Mouse (Mus musculus): ENCODE measurements around the gene Tbc1d17. TPM values are rescaled to one million over a fixed set of nuclear protein-coding genes. Genes with fewer than 3 reads are reported as not detected.

Gene Tbc1d17
- polyA plus RNA-seq, 1 experiment from 2014 or later, result 108 TPM

- Histone ChIP-seq H3K27me3 (no peaks in the 10 kb centered on the region), H3K9ac (peak overlapping the region; percentile 92; the same call in 1 of the 2 replicates), H3K4me2 (peak overlapping the region; percentile 92), H3K4me1 (replicated peaks) (peaks cover 81% of the 10 kb centered on the region), H3K27ac (peak overlapping the region; percentile 96), H3K9me3 (no peaks in the 10 kb centered on the region), H3K4me3 (peak overlapping the region; percentile 70), H3K36me3 (peaks cover 28% of the 10 kb centered on the region)
- no peak for ATAC-seq (ENCODE audit: low FRiP score)
- WGBS, result 69% methylated on average over 9 of the region's 9 CpGs
Observed at GRCm38 (mm10) chr7:44856265-44856916, 7.5 kb upstream of the Tbc1d17 start.

GRCm38 (mm10) chr7:44855036-44855435, 6.2 kb upstream of the Tbc1d17 start:
- H3K4me1 ChIP-seq (replicated peaks), result peaks cover 79% of the 10 kb centered on the region
- no peaks in the 10 kb centered on the region for H3K9me3 ChIP-seq
- WGBS, result 37% methylated on average over 10 of the region's 10 CpGs
- no peak for ATAC-seq (ENCODE audit: low FRiP score)
- peak overlapping the region; percentile 45 for H3K4me3 ChIP-seq
- peak overlapping the region; percentile 72 for H3K4me2 ChIP-seq
- H3K27me3 ChIP-seq, result no peaks in the 10 kb centered on the region
- H3K36me3 ChIP-seq, result peaks cover 22% of the 10 kb centered on the region
- H3K9ac ChIP-seq, result peak overlapping the region; percentile 78
- H3K27ac ChIP-seq, result peak overlapping the region; percentile 95

GRCm38 (mm10) chr7:44854356-44855031, 5.6 kb upstream of the Tbc1d17 start:
- WGBS, result under 1% methylated on average over 45 of the region's 45 CpGs
- Histone ChIP-seq H3K4me2 (peak overlapping the region; percentile 72), H3K27me3 (no peaks in the 10 kb centered on the region), H3K4me1 (replicated peaks) (peaks cover 75% of the 10 kb centered on the region), H3K9me3 (no peaks in the 10 kb centered on the region), H3K9ac (peak overlapping the region; percentile 78), H3K27ac (peak overlapping the region; percentile 95), H3K36me3 (peaks cover 21% of the 10 kb centered on the region), H3K4me3 (peak overlapping the region; percentile 45)
- no peak for ATAC-seq (ENCODE audit: low FRiP score)

GRCm38 (mm10) chr7:44853596-44854355, 4.9 kb upstream of the Tbc1d17 start:
- Histone ChIP-seq H3K4me1 (replicated peaks) (peaks cover 70% of the 10 kb centered on the region), H3K4me3 (peak overlapping the region; percentile 45), H3K27me3 (no peaks in the 10 kb centered on the region), H3K36me3 (peaks cover 17% of the 10 kb centered on the region), H3K27ac (peak overlapping the region; percentile 95), H3K4me2 (peak overlapping the region; percentile 72), H3K9ac (peak overlapping the region; percentile 78), H3K9me3 (no peaks in the 10 kb centered on the region)
- whole genome bisulfite sequencing, result 22% methylated on average over 26 of the region's 26 CpGs
- no peak for ATAC-seq (ENCODE audit: low FRiP score)

- Histone ChIP-seq H3K9ac (peak overlapping the region; percentile 39; the same call in 1 of the 2 replicates), H3K4me2 (no peak overlapping the region; the same call in 1 of the 2 replicates)
- ATAC-seq (ENCODE audit: low FRiP score), result no peak
Observed at GRCm38 (mm10) chr7:44853065-44853464, 4.2 kb upstream of the Tbc1d17 start.

GRCm38 (mm10) chr7:44852259-44853027, 3.6 kb upstream of the Tbc1d17 start:
- Histone ChIP-seq H3K4me2 (0 out of 2 replicates have a peak overlapping the region, but pooled peaks have one; percentile 4), H3K36me3 (peaks cover 17% of the 10 kb centered on the region), H3K9ac (peak overlapping the region; percentile 39; the same call in 1 of the 2 replicates), H3K27ac (no peak overlapping the region), H3K4me3 (no peak overlapping the region), H3K27me3 (no peaks in the 10 kb centered on the region), H3K9me3 (no peaks in the 10 kb centered on the region), H3K4me1 (replicated peaks) (peaks cover 64% of the 10 kb centered on the region)
- ATAC-seq (ENCODE audit: low FRiP score), result no peak
- 90% methylated on average over 36 of the region's 36 CpGs for WGBS

More at GRCm38 (mm10) chr7:44853065-44853464, 4.2 kb upstream of the Tbc1d17 start:
- Histone ChIP-seq H3K4me1 (replicated peaks) (peaks cover 64% of the 10 kb centered on the region), H3K27ac (no peak overlapping the region), H3K27me3 (no peaks in the 10 kb centered on the region), H3K9me3 (no peaks in the 10 kb centered on the region), H3K4me3 (no peak overlapping the region), H3K36me3 (peaks cover 17% of the 10 kb centered on the region)
- 94% methylated on average over 2 of the region's 2 CpGs for WGBS

GRCm38 (mm10) chr7:44851625-44852234, 2.9 kb upstream of the Tbc1d17 start:
- H3K4me2 ChIP-seq, result peak overlapping the region; percentile 86; the same call in 1 of the 2 replicates
- H3K4me3 ChIP-seq, result peak overlapping the region; percentile 78; the same call in 1 of the 2 replicates
- WGBS, result 94% methylated on average over 12 of the region's 12 CpGs
- peaks cover 20% of the 10 kb centered on the region for H3K36me3 ChIP-seq
- peaks cover 69% of the 10 kb centered on the region for H3K4me1 ChIP-seq (replicated peaks)
- no peak for ATAC-seq (ENCODE audit: low FRiP score)
- no peak overlapping the region for H3K27ac ChIP-seq
- H3K9me3 ChIP-seq, result no peaks in the 10 kb centered on the region
- no peaks in the 10 kb centered on the region for H3K27me3 ChIP-seq
- H3K9ac ChIP-seq, result no peak overlapping the region

GRCm38 (mm10) chr7:44850789-44851624, 2.1 kb upstream of the Tbc1d17 start:
- ATAC-seq (ENCODE audit: low FRiP score), result no peak
- peak overlapping the region; percentile 87 for H3K9ac ChIP-seq
- peak overlapping the region; percentile 78 for H3K4me3 ChIP-seq
- peak overlapping the region; percentile 86 for H3K4me2 ChIP-seq
- no peaks in the 10 kb centered on the region for H3K27me3 ChIP-seq
- peaks cover 66% of the 10 kb centered on the region for H3K4me1 ChIP-seq (replicated peaks)
- H3K36me3 ChIP-seq, result peaks cover 27% of the 10 kb centered on the region
- no peaks in the 10 kb centered on the region for H3K9me3 ChIP-seq
- 84% methylated on average over 8 of the region's 8 CpGs for whole genome bisulfite sequencing
- H3K27ac ChIP-seq, result peak overlapping the region; percentile 98

GRCm38 (mm10) chr7:44850146-44850545, 1.3 kb upstream of the Tbc1d17 start:
- Histone ChIP-seq H3K4me1 (replicated peaks) (peaks cover 63% of the 10 kb centered on the region), H3K36me3 (peaks cover 36% of the 10 kb centered on the region), H3K9ac (peak overlapping the region; percentile 87), H3K27ac (peak overlapping the region; percentile 98), H3K27me3 (no peaks in the 10 kb centered on the region), H3K9me3 (no peaks in the 10 kb centered on the region), H3K4me3 (peak overlapping the region; percentile 78), H3K4me2 (peak overlapping the region; percentile 86)
- ATAC-seq (ENCODE audit: low FRiP score), result peak; percentile 32
- WGBS, result under 1% methylated on average over 31 of the region's 33 CpGs

- Histone ChIP-seq H3K9me3 (no peaks in the 10 kb centered on the region), H3K4me1 (replicated peaks) (peaks cover 57% of the 10 kb centered on the region), H3K4me2 (peak overlapping the region; percentile 86), H3K27me3 (no peaks in the 10 kb centered on the region), H3K4me3 (peak overlapping the region; percentile 78), H3K36me3 (peaks cover 42% of the 10 kb centered on the region), H3K9ac (peak overlapping the region; percentile 87), H3K27ac (peak overlapping the region; percentile 98)
- under 1% methylated on average over 41 of the region's 41 CpGs for WGBS
- peak; percentile 77 for ATAC-seq (ENCODE audit: low FRiP score)
Observed at GRCm38 (mm10) chr7:44849416-44850111, 685 bp upstream of the Tbc1d17 start.
